Mouse (Mus musculus) limb, embryonic 11.5 days (tissue): ENCODE results near the gene Osbpl9. TPM values are rescaled to one million over a fixed set of nuclear protein-coding genes. Genes with fewer than 3 reads are reported as not detected.

Source experiments
- ATAC-seq: fragments of 200-750 bp; cut with Nextera tagmentation; 2 replicates; pipeline ENCODE4 v1.8.0; 2017; ENCODE audit warnings: low read depth; ENCODE audit not compliant: insufficient number of reproducible peaks, low FRiP score, low TSS enrichment
- DNase-seq: peaks from one replicate; pipeline ENCODE4 v3.0.0-alpha.2; 2015; ENCODE audit warnings: low spot score
- H3K27ac ChIP-seq: fragments of 300-500 bp; sonication (generic); replicated peaks from 2 replicates; pipeline ENCODE4 v1.5.1; 2014; ENCODE audit warnings: low read depth, mild to moderate bottlenecking, low read length
- H3K27me3 ChIP-seq: fragments of 300-500 bp; sonication (generic); 2 replicates; pipeline ENCODE4 v1.6.1; 2014; ENCODE audit warnings: mild to moderate bottlenecking, low read length, mixed read lengths; ENCODE audit not compliant: control insufficient read depth, insufficient read depth
- H3K36me3 ChIP-seq: fragments of 300-500 bp; sonication (generic); 2 replicates; pipeline ENCODE4 v1.6.1; 2014; ENCODE audit warnings: mild to moderate bottlenecking, low read length, moderate library complexity, mixed read lengths; ENCODE audit not compliant: control insufficient read depth, insufficient read depth
- H3K4me1 ChIP-seq: fragments of 300-500 bp; sonication (generic); 2 replicates; pipeline ENCODE4 v1.6.1; 2014; ENCODE audit warnings: low read length, mixed read lengths; ENCODE audit not compliant: control insufficient read depth, insufficient read depth
- H3K4me2 ChIP-seq: fragments of 300-500 bp; sonication (generic); 2 replicates; pipeline ENCODE4 v1.6.1; 2014; ENCODE audit warnings: low read depth, mild to moderate bottlenecking, moderate library complexity; ENCODE audit not compliant: severe bottlenecking
- H3K4me3 ChIP-seq: fragments of 300-500 bp; sonication (generic); 2 replicates; pipeline ENCODE4 v1.5.1; 2014; ENCODE audit warnings: low read depth, low read length
- H3K9ac ChIP-seq: fragments of 300-500 bp; sonication (generic); 2 replicates; pipeline ENCODE4 v1.6.1; 2014; ENCODE audit warnings: mild to moderate bottlenecking, low read length
- H3K9me3 ChIP-seq: fragments of 300-500 bp; sonication (generic); 2 replicates; pipeline ENCODE4 v1.6.1; 2016; ENCODE audit warnings: low read length; ENCODE audit not compliant: control insufficient read depth
- WGBS: fragments of 180-500 bp; shearing (Covaris S2); extraction: QIAGEN DNeasy Blood & Tissue Kit; methylation state at CpG from one replicate; pipeline ENCODE4 v1.1.7; 2014; 5-methylcytosine and 5-hydroxymethylcytosine counted together
- polyA plus RNA-seq: library from polyadenylated mRNA; unstranded; fragments of >200 nt; fragmentation: Nextera tagmentation; extraction: Ambion mirVana; gene quantifications from 2 replicates; pipeline ENCODE4 v1.2.1, GENCODE M21; 2014

Gene Osbpl9
- polyA plus RNA-seq, 1 experiment from 2014 or later = 71.9 TPM

- Histone ChIP-seq H3K4me3 (no peak overlapping the region), H3K36me3 (no peaks in the 10 kb centered on the region), H3K9ac (no peak overlapping the region), H3K27ac (no peak overlapping the region), H3K4me2 (no peak overlapping the region), H3K27me3 (no peaks in the 10 kb centered on the region), H3K4me1 (no peaks in the 10 kb centered on the region), H3K9me3 (no peaks in the 10 kb centered on the region)
- ATAC-seq = no peak
- no peak for DNase-seq
- WGBS = 92% methylated on average over 10 of the region's 10 CpGs
These were observed 70.7 kb downstream of the Osbpl9 start for GRCm38 (mm10) chr4:109131256-109131872.

GRCm38 (mm10) chr4:109128971-109129370 is 73.1 kb downstream of the Osbpl9 start:
- no peaks in the 10 kb centered on the region for H3K36me3 ChIP-seq
- H3K9ac ChIP-seq = no peak overlapping the region
- no peak overlapping the region for H3K4me2 ChIP-seq
- no peaks in the 10 kb centered on the region for H3K4me1 ChIP-seq
- DNase-seq (no peak), ATAC-seq (no peak)
- H3K4me3 ChIP-seq = no peak overlapping the region
- H3K27ac ChIP-seq = no peak overlapping the region
- no peaks in the 10 kb centered on the region for H3K9me3 ChIP-seq
- H3K27me3 ChIP-seq = no peaks in the 10 kb centered on the region

DNA sequence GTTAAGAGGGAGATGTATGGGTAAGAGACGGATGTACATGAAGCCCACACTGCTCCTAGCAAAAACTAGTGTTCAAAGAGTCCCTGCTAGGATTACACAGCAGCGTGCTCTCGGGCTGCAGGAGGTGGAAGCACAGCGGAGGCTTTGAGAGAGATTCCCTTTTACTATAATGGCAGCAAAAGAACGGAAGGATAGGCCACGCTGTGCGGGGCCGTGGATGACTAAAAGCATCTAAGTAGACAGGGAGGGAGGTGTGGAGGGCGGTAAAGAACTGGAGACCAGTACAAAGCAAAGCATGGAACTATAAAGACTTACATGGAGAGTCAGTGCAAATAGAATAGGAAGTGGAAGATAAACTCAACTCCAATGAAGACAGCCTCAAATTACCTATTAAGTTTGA is 74.1 kb downstream of the Osbpl9 start:
- DNase-seq (no peak), ATAC-seq (no peak)
- 90% methylated on average over 9 of the region's 9 CpGs for WGBS
- no peaks in the 10 kb centered on the region for H3K27me3 ChIP-seq
- H3K4me1 ChIP-seq = no peaks in the 10 kb centered on the region
- no peaks in the 10 kb centered on the region for H3K9me3 ChIP-seq
- H3K4me3 ChIP-seq = no peak overlapping the region
- no peaks in the 10 kb centered on the region for H3K36me3 ChIP-seq
- no peak overlapping the region for H3K27ac ChIP-seq
- H3K4me2 ChIP-seq = no peak overlapping the region
- no peak overlapping the region for H3K9ac ChIP-seq

DNA sequence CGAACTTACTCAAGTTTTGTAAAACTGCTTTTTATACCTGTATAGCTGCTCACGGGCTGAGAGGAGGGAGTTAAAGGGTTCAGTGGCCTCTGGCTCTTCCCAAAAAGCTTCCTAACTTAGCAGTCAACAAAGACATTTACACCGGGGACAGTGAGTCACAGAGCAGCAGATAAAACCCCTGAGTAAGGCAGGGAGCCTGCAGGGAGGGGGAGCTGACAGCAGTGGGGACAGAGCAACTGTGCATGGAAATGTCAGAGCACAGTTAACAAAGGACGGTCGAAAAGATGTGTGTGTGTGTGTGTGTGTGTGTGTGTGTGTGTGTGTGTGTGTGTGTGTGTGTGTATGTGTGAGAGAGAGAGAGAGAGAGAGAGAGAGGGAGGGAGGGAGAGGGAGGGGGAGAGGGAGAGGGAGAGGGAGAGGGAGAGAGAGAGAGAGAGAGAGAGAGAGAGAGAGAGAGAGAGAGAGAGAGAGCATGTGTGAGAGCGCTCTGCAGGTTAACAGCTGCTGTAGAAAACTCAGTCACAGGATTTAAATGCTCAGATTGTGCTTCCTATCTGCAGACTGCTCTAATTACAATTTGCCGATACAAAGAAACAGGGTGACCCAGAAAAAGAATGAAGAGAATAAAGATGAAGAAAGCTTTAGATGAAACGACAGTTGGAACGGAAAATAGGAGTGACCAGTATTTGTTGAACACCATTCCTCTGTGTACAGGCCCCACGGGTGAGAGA is 75.1 kb downstream of the Osbpl9 start:
- Histone ChIP-seq H3K27ac (no peak overlapping the region), H3K9me3 (no peaks in the 10 kb centered on the region), H3K36me3 (no peaks in the 10 kb centered on the region), H3K4me3 (no peak overlapping the region), H3K27me3 (no peaks in the 10 kb centered on the region), H3K4me1 (no peaks in the 10 kb centered on the region), H3K9ac (no peak overlapping the region), H3K4me2 (no peak overlapping the region)
- ATAC-seq = no peak
- WGBS = 80% methylated on average over 10 of the region's 10 CpGs
- no peak for DNase-seq

DNA sequence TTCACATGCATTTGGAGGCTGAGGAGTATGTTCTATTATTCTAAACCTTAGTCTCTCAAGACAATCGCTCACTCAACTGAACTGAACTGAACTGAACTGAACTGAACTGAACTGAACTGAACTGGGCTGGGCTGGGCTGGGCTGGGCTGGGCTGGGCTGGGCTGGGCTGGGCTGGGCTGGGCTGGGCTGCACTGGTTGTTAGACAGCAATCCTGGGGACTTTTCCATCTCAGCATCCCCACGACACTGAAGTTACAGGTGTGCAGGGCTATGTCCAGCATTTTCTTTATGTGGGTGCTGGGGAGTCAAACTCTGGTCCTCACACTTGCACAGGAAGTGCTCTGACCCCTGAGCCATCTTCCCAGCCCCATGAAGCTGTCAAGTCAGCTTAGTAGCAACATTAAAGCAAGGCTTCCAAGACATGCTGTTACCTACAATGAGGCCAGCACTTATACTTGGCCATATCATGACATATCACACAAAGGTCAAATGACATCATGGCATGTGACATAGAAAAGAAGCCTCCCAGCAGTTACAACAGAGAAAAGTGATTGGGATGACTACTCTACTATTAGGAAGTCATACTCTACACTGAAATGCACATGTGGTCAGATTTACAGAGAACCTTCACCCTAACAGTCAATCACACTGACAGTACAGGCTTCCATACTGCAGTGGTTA is 76.2 kb downstream of the Osbpl9 start:
- Histone ChIP-seq H3K4me1 (no peaks in the 10 kb centered on the region), H3K4me2 (no peak overlapping the region), H3K9me3 (no peaks in the 10 kb centered on the region), H3K27me3 (no peaks in the 10 kb centered on the region), H3K4me3 (no peak overlapping the region), H3K27ac (no peak overlapping the region), H3K9ac (no peak overlapping the region), H3K36me3 (no peaks in the 10 kb centered on the region)
- WGBS = 82% methylated on average over 2 of the region's 2 CpGs
- ATAC-seq = no peak
- DNase-seq = no peak

DNA sequence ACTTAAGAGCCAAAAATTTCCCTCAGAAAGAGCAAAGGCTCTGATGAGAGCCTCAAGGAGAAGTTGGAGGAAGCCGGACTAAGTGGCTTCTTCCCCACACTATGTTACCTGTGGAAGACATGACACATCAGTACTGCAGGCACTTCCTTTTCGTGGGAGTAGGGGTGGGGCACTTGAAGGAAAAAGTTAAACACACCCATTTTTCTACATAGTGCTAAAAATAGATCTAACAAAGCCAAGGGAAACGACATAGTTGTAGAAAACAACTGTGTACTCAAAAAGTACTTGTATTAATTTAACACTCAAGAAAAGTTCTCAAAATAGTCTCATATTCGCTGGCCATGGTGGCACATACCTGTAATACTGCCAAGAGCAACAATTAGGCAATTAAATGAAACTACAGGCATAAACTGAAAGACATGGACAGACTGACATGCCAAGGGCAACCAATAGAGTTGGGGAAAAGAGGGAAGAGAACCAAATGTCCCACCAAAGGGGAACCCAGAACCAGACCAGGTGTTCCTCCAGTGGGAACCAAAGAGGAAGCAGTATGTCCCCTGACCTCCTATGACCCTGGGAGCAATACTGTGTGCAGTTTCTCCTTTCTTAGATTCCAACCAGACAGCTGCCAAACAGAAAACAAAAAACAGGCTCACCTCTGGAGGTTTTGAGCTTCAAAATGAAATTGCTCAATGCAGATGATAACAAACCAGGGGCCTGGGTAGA is 79.1 kb downstream of the Osbpl9 start:
- Histone ChIP-seq H3K36me3 (no peaks in the 10 kb centered on the region), H3K4me2 (no peak overlapping the region), H3K9ac (no peak overlapping the region), H3K4me1 (no peaks in the 10 kb centered on the region), H3K9me3 (no peaks in the 10 kb centered on the region), H3K27me3 (no peaks in the 10 kb centered on the region), H3K4me3 (no peak overlapping the region), H3K27ac (no peak overlapping the region)
- no peak for ATAC-seq
- DNase-seq = no peak
- 81% methylated on average over 4 of the region's 4 CpGs for WGBS

DNA sequence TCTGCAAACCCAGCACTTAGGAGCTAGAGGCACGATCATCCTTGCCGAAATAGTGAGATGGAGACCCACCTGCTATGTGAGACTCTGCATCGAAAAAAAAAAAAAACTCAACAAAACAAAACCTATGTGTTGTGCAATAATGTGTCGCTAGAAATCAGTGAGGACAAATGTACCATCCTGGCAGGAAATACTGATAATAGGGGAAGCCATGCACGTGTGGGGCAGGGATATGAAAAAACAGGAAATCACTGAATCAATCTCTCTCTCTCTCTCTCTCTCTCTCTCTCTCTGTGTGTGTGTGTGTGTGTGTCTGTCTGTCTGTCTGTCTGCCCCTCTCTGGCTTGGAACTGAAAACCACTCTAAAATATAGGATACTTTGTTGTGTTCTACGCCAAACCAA is 81.3 kb downstream of the Osbpl9 start:
- Histone ChIP-seq H3K9ac (no peak overlapping the region), H3K4me3 (no peak overlapping the region), H3K27me3 (no peaks in the 10 kb centered on the region), H3K36me3 (no peaks in the 10 kb centered on the region), H3K27ac (no peak overlapping the region), H3K9me3 (no peaks in the 10 kb centered on the region), H3K4me1 (0 out of 2 replicates have a peak, but pooled peaks cover 2% of the 10 kb centered on the region), H3K4me2 (no peak overlapping the region)
- DNase-seq (no peak), ATAC-seq (no peak)
- WGBS = 85% methylated on average over 6 of the region's 6 CpGs

DNA sequence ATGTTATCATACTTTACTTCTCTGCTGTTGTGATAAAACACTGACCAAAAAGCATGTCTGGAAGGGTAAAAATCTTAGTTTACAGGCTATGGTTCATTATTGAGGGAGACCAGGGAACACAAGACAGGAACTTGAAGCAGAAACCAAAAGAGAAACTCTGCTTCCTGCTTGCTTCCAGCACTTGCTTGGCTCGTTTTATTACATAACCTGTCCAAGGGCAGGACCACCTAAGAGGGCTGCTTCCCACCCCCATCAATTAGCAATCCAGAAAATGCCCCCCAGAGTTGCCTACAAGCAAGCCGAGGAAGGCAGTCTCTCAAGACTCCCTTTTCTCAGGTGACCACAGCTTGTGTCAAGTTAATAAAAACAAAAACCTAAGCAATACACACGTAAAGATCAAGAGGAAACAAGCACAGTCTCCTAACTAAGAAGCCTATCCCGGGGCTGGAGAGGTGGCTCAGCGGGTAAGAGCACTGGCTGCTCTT is 82.4 kb downstream of the Osbpl9 start:
- ATAC-seq = no peak
- Histone ChIP-seq H3K4me1 (0 out of 2 replicates have a peak, but pooled peaks cover 2% of the 10 kb centered on the region), H3K4me3 (no peak overlapping the region), H3K27me3 (no peaks in the 10 kb centered on the region), H3K36me3 (no peaks in the 10 kb centered on the region), H3K27ac (no peak overlapping the region), H3K9me3 (no peaks in the 10 kb centered on the region), H3K4me2 (no peak overlapping the region), H3K9ac (no peak overlapping the region)
- WGBS = 83% methylated on average over 5 of the region's 5 CpGs
- DNase-seq = no peak
